Mouse (Mus musculus) brain, embryonic 14.5 days (tissue): ENCODE data around the gene March5.

ENCODE experiments used
- CTCF ChIP-seq: fragments of 200-500 bp; IDR thresholded peaks from 2 replicates; pipeline ENCODE4 v1.5.1; 2012; ENCODE audit warnings: inconsistent platforms, mild to moderate bottlenecking, moderate library complexity, borderline replicate concordance; ENCODE audit not compliant: insufficient read depth, insufficient read length; ENCODE audit errors: extremely low read depth
- POLR2A ChIP-seq: fragments of 200-500 bp; IDR thresholded peaks from 2 replicates; pipeline ENCODE4 v1.6.1; 2012; ENCODE audit warnings: mild to moderate bottlenecking, inconsistent platforms, borderline replicate concordance; ENCODE audit not compliant: poor library complexity, insufficient read depth, insufficient read length, severe bottlenecking; ENCODE audit errors: extremely low read depth

- TF ChIP-seq POLR2A: no peak
- TF ChIP-seq CTCF: no peak
These were observed 39.5 kb downstream of the March5 start for GRCm38 (mm10) chr19:37246859-37247258.
